Mouse (Mus musculus): ENCODE results near the gene Akr1b7.
"Not testable (repeated sequence)": the region's sequence is repeated elsewhere in the genome, so short reads cannot be mapped to it uniquely, and the experiment has no call there.

Akr1b7 gene

DNA sequence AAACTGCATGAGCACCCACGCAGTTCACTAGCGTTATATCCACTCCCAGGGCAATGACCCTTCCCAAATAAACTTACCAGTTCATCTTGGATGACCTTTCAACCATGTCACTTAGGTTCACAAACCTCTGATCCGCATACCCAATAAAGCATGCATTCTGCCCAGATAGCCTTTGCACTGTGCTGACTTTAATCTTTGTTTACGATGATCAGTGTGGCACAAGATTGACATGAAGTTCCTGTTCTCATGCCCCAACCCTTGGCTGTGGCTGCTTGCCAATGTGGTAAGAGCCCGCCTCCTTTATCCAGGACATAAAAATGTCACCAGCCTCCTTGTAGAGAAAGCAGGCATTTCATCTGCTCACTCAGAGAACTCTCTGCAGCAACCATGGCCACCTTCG, at the start of gene Akr1b7:
Gene Akr1b7 (plus strand): TSS at position 312 of the 400 bp plus-strand sequence.
- no peak for DNase-seq (ENCODE audit: low spot score)

DNA sequence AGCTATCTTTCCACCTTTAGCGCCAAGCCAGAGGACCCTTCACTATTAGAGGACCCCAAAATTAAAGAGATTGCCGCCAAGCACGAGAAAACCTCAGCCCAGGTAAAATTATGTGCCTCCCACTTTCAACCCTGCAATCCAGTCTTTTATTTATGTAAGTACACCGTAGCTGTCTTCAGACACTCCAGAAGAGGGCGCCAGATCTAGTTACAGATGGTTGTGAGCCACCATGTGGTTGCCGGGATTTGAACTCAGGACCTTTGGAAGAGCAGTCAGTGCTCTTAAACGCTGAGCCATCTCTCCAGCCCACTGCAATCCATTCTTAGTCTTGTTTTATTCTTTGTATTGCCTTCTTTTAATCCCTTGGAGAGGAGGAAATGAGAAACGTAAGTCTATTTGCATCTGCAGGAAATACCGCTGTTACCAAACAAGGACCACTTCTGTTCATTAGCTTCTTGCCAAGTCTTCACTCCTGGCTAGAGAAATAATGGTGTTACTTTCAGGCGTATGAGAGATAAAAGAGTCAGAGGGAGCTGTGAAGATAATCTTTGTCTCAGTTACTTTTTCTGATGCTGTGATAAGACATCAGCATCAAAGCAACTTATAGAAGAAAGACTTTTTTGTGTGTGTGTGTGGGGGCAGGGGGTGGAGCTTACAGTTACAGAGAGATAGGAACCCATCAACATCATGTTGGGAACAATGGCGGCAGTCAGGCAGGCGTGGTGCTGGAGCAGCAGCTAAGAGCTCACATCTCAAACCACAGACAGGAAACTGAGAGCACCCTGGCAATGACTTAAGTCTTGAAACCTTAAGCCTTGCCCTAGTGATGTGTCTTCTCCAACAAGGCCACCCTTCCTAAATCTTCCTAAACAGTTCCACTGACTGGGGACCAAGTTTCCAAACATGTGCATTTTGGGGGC, 47.7 kb upstream of the Akr1b7 start:
- DNase-seq (ENCODE audit: low spot score): no peak

DNA sequence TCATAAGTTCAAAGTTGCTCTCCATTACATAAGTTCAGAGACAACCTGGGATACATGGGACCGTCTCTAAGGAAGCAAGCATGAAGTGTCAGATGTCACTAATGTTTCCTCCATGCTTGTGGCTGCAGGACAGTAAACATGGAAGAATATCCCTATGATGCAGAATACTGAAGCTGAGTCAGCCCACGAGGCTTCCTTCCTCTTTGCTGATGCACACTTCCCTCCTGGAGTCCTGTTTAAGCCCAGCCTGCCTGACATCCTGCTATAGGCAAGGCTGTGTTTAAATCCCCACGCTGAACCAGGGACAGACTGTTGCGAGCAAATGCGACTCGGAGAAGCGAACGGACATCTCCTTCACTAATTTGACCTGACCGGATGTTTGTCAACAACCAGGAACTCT, 44.1 kb upstream of the Akr1b7 start:
- DNase-seq (ENCODE audit: low spot score): no peak

DNA sequence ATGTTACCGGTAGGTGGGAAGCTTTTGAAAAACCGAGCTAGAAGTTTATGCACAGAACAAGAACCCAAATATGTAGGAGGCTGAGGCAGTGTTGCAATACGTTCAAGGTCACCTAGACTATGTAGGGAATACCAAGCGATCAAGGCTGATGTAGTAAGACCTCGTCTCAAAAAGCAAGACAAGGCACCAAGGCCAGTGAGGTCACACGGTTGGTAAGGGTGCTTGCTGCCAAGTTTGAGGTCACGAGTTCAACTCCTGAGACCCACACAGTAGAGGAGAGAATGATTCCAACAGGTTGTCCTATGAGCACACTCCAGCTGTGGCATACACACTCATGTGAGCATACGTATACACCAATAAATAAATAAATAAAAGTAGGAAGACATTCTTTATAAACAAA, 42.1 kb upstream of the Akr1b7 start:
- no peak for DNase-seq (ENCODE audit: low spot score)

DNA sequence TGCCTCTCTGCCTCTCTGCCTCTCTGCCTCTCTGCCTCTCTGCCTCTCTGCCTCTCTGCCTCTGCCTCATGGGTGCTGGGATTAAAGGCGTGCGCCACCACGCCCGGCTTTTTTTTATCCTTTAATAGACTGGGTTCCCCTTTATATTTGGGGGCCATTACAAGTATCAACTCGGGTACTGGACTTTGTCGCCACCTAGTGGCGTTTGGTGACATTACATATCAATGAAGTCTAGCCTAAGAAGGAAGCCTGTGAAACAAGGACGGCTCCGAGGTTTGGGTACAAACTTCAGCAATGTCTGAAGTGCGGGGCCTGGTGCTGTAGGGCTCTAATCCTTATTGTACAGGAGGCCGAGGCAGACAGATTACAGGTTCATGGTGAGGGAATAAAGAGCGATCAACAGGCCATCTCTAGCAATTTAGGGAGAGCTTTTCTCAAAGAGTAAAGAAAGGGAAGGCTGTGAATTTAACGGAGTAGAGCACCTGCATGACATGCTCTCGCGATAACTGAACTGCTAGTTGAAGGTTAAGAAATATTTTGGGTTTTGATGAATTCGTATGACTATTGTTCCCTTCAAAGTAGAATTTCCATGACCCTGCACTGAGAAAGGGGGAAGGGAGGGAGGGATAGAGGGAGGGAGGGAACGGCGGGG, 40.3 kb upstream of the Akr1b7 start:
- DNase-seq (ENCODE audit: low spot score): peak; percentile 87

DNA sequence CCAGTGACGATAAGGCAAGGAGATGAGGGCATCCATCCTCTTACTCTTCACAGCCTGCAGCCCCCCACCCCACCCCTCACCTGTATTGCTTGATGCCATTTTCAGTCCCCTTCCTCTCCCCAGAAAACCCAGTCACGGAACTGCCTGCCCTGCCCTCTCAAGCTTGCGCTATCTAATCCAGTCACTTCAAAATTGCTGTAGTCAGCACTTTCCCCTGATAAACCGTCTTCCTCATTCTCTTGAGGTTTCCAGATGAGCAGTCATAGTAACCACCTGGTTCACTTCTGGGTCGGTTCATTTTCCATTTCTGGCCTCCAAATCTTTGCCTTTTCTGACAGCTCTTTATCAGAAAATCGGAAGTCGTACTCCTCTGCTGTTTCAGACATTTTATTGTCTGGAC, 38.3 kb upstream of the Akr1b7 start:
- DNase-seq (ENCODE audit: low spot score): no peak

DNA sequence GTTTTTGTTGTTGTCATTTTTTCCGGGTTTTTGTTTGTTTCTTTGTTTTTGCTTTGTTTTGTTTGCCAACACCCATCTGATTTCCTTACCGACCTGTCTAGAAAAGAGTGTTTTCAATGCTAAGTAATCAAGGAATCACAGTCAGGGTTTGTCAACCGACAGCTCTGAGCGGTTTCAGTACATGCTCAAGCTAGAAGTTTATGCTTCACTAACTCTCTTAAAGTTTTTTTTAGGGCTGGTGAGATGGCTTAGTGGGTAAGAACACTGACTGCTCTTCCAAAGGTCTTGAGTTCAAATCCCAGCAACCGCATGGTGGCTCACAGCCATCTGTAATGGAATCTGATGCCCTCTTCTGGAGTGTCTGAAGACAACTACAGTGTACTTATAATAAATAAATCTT, 36.2 kb upstream of the Akr1b7 start:
- DNase-seq (ENCODE audit: low spot score): not testable (repeated sequence)

DNA sequence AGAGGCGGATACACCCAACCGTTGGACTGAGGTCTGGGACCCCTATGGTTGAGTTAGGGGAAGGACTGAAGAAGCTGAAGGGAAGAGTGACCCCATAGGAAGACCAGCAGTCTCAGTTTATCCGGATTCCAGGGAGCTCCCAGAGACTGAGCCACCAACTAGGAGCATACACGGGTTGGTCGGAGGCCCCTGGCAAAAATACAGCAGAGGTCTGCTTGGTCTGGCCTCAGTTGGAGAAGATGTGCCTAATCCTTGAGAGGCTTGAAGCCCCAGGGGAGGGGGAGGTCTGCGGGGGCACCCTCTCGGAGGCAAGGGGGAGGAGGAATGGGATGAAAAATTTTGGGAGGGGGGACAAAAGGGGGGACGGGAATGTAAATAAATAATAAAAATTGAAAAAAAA, 28.7 kb upstream of the Akr1b7 start:
- DNase-seq (ENCODE audit: low spot score): no peak

DNA sequence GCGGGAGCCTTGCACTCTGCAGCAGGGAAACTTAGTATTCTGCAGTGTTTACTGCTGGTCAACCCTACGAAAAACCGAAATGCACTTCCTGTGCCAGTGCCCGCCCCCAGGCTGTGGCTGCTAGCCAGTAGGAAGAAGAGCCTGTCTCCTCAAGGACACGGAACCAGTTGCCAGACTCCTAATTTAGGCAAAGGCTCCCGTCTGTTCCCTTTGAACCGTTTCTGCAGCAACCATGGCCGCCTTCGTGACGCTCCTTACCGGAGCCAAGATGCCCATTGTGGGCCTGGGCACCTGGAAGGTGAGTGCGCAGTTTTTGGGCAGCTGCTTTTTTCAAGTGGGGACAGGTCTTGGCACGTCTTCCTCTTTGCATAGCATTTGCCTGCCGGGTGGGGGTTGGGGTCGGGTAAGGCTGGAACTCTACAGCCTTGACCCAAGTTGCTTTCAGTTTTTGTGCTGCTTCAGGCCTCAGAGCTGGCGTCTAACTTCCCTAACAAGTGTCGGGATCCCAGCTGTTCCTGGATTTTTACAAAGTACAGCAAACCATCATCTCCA, 27.9 kb upstream of the Akr1b7 start, which contains the start of gene Akr1b10:
Gene Akr1b10 (plus strand): TSS at position 109 of the 552 bp plus-strand sequence.
- peak; percentile 83 for DNase-seq (ENCODE audit: low spot score)

DNA sequence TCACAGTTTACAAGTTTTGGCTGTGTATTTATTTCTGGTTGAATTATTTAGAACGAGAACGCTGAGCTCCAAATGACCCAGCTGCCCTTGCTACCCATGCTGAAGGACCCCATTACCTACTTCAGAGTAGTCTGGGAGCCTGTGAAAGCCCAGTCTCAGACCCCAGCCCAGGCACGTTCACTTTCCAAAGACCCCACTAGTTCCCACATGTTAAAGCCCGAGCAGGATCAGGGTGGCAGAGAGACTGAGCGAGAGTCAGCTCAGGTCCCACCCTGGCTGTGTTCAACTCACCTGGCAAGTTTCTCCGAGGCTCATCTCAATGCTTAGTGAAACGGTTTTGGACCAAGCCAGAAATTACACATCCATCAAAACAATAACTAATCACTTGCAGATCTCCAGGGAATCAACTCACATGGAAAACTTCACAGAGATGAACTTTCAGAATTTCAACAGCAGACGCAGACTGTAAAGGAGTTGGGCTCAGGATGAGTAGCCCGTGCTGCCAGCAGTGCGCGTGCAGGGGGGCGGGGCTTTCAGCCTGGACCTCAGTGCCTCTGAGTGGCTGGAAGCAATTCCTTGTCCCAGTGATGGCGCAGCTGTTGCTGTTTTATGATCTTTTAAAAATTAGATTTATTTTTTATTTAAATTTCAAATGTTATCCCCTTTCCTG, 27.3 kb upstream of the Akr1b7 start:
- peak; percentile 55 for DNase-seq (ENCODE audit: low spot score)

DNA sequence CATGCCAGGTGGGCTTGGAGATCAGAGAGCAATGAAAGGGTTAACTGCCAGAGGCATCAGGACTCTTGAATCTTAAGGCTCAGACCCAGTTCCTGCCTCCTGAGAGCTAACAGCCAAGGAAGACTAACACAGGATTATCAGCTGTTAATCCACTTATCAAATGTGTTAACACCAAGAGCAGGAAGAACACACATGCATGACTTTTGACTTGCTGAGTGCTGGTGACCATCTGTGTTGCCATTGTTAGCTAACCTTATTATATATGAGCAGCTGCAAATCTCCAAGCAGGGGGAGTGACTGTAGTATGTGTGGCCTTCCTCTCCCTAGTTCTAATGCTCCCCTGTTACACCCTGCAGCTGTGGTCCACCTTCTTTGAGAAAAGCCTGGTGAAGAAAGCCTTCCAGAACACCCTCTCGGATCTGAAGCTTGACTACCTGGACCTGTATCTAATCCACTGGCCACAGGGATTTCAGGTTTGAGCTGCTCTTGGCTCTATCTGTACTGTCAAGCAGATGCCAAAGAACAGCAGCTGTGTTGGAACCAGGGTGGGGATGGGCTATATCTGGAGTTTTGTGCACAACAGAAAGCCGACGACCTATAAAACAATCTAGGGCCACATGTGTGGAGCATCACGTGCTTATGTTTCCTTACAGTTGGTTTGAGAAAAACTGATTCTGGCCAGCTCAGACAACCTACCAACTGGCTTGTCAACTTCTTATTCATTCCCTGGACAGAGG, 23.5 kb upstream of the Akr1b7 start:
- no peak for DNase-seq (ENCODE audit: low spot score)

DNA sequence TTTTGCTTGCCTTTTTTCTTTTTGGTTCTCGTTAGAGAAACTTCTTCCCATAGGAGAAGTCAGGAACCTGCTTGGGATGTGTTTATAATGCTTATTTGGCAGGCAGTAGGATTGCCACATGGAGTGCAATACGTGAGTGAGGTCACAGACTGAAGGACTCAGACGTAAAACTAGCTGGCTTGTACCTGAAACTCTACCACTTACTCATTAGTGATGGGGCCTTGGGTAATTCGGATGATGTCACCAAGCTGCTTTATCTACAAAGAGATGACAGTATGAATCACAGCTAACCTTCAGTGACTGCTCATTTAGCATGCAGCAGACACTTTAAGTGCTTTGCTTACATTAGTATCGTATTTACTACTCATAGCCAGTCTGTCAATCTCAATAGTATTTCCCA, 16.2 kb upstream of the Akr1b7 start:
- DNase-seq (ENCODE audit: low spot score): no peak

DNA sequence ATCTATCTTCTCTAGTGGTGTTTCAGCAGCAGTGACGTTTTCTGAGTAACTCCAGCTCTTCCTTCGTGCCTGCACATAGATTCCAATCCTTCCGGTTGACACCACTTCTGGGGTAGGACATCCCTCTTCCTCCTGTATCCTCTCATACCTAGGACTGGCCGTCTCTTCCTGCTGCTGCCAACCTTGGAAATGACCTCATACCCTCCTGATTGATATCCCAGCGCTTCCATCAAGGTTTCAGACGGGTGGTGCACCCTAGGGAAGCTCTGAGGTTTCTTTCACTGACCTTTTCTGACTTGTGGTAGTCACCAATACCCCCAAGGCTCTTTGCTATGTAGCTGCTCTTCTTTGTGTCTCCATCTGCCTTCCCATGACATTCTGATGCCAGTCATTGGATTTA, 13.7 kb upstream of the Akr1b7 start:
- DNase-seq (ENCODE audit: low spot score): no peak

DNA sequence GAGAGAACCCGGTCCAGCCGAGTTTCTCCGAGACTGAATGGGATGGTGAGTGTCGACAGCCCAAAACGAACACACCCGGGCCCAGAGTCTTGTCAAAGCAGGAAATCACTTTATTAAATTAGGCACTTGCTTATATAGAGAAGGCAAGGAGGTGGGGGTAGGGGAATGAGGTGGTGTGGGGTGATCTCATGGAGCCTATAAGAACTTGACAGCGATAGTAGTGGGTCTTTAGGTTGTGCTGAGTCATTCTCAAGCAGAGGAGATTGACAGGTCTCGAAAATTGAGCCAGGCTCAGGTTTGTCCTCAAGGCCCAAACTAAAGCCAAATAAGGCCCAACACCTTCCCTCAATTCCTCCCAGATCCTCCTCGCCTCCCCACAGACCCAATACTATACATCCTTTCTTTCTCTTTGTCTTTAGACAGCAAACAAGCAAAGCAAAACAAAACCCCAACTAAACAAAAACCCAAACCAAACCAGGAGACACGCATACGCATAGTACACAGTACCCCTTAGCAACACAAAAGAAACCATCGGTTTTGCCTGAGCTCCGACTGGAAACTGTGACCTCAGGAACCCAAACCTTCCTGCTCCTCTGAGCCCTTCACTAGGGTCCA, 12.4 kb upstream of the Akr1b7 start:
- no peak for DNase-seq (ENCODE audit: low spot score)

DNA sequence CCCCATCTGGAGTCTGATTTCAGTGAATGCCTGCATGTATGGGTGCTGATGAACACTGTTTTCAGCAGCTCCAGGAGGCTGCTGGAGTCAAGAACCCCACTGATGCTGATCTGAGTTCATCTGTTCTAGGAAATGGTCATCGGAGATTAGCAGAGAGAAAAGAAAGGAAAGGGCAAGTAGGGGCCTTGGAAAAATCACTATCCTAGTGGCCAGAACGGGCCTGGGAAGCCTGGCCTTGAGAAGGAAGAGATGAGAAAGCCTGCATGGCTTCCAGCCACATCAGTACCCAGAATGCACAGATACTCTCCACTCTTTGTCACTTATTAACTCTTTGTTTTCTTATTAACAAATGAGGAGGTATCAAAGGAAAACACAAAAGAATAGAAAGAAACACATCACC, 11.4 kb upstream of the Akr1b7 start:
- no peak for DNase-seq (ENCODE audit: low spot score)

DNA sequence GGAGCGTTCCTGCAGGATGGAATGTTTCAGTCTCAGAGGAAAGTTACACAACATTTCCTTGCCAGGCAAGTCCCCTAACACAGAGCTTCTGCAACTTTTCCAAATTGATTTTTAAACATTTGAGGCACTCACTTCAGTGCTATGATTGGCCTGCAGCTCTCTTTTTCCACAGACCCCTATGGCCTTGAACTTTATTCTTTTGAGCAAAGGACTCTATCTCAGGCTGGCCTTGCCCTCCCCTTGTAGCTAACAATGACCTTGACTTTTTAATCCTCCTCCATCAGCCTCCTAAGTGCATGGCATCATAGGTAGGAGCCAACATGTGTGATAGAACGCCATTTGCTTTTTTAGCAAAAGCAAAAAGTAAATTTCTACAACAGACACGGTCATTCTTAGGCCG, 5.4 kb upstream of the Akr1b7 start:
- no peak for DNase-seq (ENCODE audit: low spot score)

DNA sequence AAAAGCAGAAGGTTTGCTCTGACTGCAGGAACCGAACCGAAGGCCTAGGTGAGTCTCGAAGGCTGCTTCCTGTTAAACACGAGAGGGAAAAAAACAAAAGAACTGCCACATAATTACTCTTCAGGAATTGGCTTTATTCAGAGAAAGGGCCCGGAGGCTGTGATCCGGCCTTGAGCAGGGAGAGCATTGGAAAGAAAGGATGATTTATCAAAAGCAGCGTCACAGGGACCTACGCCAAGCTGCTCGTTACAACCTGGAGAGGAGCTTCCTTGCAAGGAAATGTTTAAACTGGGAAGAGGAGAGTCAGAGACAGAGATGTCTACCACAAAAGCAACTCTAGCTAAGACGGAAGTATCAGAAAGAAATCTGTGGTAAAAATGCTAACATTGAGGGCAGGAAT, 4.7 kb upstream of the Akr1b7 start:
- DNase-seq (ENCODE audit: low spot score): no peak

DNA sequence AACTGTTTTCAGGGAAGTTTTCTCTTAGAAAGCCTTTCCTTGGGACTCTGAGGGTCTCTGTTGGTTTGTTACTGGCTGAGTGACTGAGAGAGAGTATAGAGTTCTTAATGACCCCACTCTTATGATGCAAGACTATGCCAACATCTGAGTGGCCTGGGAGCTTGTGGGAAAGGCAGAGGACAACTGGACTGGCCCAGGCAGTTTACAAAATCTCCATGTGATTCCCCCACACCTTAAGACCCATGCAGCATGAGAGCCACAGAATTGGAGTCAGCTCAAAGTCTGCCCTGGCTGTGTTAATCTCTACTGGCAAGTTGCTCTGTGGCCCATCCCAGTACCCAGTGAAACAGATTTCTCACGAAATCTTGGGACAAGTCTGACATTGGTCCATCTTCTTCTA, 554 bp downstream of the Akr1b7 start:
- no peak for DNase-seq (ENCODE audit: low spot score)

DNA sequence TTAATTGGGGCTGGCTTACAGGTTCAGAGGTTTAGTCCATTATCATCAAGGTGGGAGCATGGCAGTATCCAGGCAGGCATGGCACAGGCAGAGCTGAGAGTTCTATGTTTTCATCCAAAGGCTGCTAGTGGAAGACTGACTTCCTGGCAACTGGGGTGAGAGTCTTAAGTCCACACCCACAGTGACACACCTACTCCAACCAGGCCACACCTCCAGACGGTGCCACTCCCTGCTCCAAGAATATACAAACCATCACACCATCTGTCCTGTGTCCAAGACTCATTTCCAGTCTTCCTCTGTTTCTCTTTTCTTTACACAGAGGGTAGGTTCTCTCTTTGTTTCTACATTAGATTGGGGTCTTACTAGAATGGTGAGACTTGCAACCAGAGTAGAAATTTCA, 1.3 kb downstream of the Akr1b7 start:
- DNase-seq (ENCODE audit: low spot score): not testable (repeated sequence)

DNA sequence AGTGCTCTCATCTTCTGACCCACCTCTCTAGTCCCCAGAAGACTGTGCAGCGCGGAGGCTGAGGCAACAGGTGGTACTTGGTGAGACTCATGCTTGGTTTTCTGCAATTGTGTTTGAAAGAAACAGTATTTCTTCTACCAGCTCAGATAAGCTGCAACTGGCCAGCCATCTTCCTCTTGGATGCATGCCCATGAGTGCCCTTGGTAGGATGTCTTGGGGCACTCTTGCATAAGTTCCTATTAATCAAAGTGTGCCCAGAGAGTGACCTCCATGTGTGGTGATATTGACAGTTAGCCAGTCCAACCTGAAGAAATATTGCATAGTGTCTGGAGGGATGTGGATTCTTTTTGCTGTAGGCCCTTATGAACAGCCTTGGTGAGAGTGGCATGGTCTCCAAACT, 4.4 kb downstream of the Akr1b7 start:
- DNase-seq (ENCODE audit: low spot score): no peak

DNA sequence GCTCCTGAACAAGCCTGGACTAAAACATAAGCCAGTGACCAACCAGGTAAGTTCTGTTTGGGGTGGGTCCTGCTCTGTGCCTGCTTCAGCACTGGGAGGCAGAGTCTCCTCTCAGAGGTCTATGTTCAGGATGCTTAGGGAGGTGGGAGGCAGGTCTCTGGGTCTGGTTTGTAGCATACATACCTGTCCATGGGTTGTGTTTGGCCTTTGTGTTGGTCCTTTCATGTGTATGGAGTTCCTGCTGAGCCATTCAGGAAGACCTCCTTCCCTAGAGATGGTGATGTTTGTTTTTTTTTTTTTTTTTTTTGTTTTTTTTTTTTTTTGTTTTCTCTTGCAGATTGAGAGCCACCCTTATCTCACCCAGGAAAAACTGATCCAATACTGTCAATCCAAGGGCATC, 6.9 kb downstream of the Akr1b7 start:
- DNase-seq (ENCODE audit: low spot score): no peak
